Mouse (Mus musculus) intestine, postnatal 0 days (tissue): ENCODE data around the gene Ndufa7. TPM values are rescaled to one million over a fixed set of nuclear protein-coding genes. Genes with fewer than 3 reads are reported as not detected.
"Not testable (repeated sequence)": the region's sequence is repeated elsewhere in the genome, so short reads cannot be mapped to it uniquely, and the experiment has no call there.

ENCODE experiments used
- ATAC-seq: fragments of 200-750 bp; cut with Nextera tagmentation; 2 replicates; pipeline ENCODE4 v1.8.0; 2017; ENCODE audit warnings: mild to moderate bottlenecking, moderate TSS enrichment, moderate library complexity
- H3K27ac ChIP-seq: fragments of 300-500 bp; sonication (generic); 2 replicates; pipeline ENCODE4 v1.5.1; 2014; ENCODE audit warnings: mild to moderate bottlenecking, low read depth, low read length, moderate library complexity
- H3K27me3 ChIP-seq: fragments of 300-500 bp; sonication (generic); replicated peaks from 2 replicates; pipeline ENCODE4 v1.6.1; 2014; ENCODE audit warnings: low read length, mixed read lengths; ENCODE audit not compliant: control insufficient read depth, insufficient read depth
- H3K36me3 ChIP-seq: fragments of 300-500 bp; sonication (generic); 2 replicates; pipeline ENCODE4 v1.6.1; 2014; ENCODE audit warnings: mild to moderate bottlenecking, moderate library complexity; ENCODE audit not compliant: control insufficient read depth, insufficient read depth
- H3K4me1 ChIP-seq: fragments of 300-500 bp; sonication (generic); replicated peaks from 2 replicates; pipeline ENCODE4 v1.6.1; 2014; ENCODE audit warnings: antibody characterized with exemption, low read length, mixed read lengths; ENCODE audit not compliant: control insufficient read depth, insufficient read depth
- H3K4me2 ChIP-seq: fragments of 300-500 bp; sonication (generic); replicated peaks from 2 replicates; pipeline ENCODE4 v1.6.1; 2014; ENCODE audit warnings: low read depth, mild to moderate bottlenecking, moderate library complexity
- H3K4me3 ChIP-seq: fragments of 300-500 bp; sonication (generic); 2 replicates; pipeline ENCODE4 v1.5.1; 2014; ENCODE audit warnings: low read depth, low read length
- H3K9ac ChIP-seq: fragments of 300-500 bp; sonication (generic); 2 replicates; pipeline ENCODE4 v1.6.1; 2014; ENCODE audit warnings: mild to moderate bottlenecking, low read depth, low read length
- H3K9me3 ChIP-seq: fragments of 300-500 bp; sonication (generic); 2 replicates; pipeline ENCODE4 v1.6.1; 2016; ENCODE audit warnings: mixed run types; ENCODE audit not compliant: control insufficient read depth
- CTCF ChIP-seq: sonication (generic); IDR thresholded peaks from 2 replicates; pipeline ENCODE4 v1.5.1; 2016; ENCODE audit warnings: low read depth, mild to moderate bottlenecking, control low read depth, antibody characterized with exemption, moderate library complexity
- WGBS: fragments of 180-500 bp; shearing (Covaris S2); extraction: QIAGEN DNeasy Blood & Tissue Kit; methylation state at CpG from one replicate; pipeline ENCODE4 v1.1.7; 2014; 5-methylcytosine and 5-hydroxymethylcytosine counted together
- polyA plus RNA-seq: library from polyadenylated mRNA; unstranded; fragments of >200 nt; fragmentation: Nextera tagmentation; extraction: Ambion mirVana; gene quantifications from 2 replicates; pipeline ENCODE4 v1.2.1, GENCODE M21; 2015

Gene Ndufa7
- polyA plus RNA-seq, 1 experiment from 2014 or later, result 513 TPM

DNA sequence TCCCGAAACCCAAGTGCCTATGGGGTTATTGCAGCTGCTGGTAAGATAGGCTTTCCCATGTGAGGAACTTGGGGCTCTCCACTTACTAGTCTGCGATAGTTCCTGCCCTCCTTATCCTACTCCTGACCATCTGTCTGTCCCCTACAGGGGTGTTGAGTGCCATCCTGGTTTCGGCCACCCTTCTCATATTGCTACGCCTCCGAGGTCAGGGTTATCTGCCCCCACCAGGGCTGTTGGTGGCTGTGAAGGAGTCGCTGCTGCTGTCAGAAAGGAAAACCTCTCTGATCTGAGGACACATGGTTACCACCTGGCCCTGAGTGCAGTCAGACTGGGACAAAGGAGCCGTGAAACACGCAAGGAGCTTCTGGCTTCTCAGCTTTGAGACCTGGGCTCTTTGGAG lies 23.8 kb downstream of the Ndufa7 start:
- no peaks in the 10 kb centered on the region for H3K9me3 ChIP-seq
- H3K27me3 ChIP-seq, result no peaks in the 10 kb centered on the region
- no peak overlapping the region for H3K9ac ChIP-seq
- ATAC-seq, result no peak
- TF ChIP-seq CTCF, result no peak
- no peak overlapping the region for H3K4me2 ChIP-seq
- H3K4me1 ChIP-seq, result no peaks in the 10 kb centered on the region; the same call in 1 of the 2 replicates
- no peak overlapping the region for H3K4me3 ChIP-seq
- H3K27ac ChIP-seq, result no peak overlapping the region
- peaks cover 15% of the 10 kb centered on the region; the same call in 1 of the 2 replicates for H3K36me3 ChIP-seq
- WGBS, result 90% methylated on average over 8 of the region's 8 CpGs

DNA sequence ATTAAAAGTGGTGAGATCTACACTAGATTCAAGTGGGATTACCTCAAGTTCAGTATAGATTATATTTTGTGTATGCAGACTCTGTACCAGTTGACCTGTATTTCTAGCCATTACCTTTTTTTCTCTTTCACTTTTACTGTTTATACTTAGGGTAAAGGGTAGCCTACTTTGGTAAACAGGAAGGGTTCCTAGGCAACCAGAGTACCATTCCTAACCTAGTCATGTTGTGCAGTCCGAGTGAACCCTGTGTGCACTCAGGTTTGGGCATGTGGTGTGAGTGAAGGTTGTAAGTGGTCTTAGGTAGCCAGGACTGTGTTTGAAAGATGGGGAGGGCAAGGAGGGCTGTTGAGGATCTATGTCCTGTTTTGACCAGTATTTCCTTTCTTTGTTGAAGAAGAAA lies 27.0 kb downstream of the Ndufa7 start:
- no peaks in the 10 kb centered on the region for H3K9me3 ChIP-seq
- no peaks in the 10 kb centered on the region for H3K4me1 ChIP-seq
- no peak overlapping the region for H3K27ac ChIP-seq
- H3K4me3 ChIP-seq, result no peak overlapping the region
- H3K4me2 ChIP-seq, result no peak overlapping the region
- no peak overlapping the region for H3K9ac ChIP-seq
- 36% methylated on average over 1 of the region's 1 CpGs for WGBS
- ATAC-seq, result no peak
- no peaks in the 10 kb centered on the region for H3K27me3 ChIP-seq
- peaks cover 15% of the 10 kb centered on the region; the same call in 1 of the 2 replicates for H3K36me3 ChIP-seq
- no peak for TF ChIP-seq CTCF

- no peak for ATAC-seq
- H3K4me2 ChIP-seq, result no peak overlapping the region
- no peaks in the 10 kb centered on the region for H3K4me1 ChIP-seq
- WGBS, result 84% methylated on average over 4 of the region's 4 CpGs
- H3K4me3 ChIP-seq, result no peak overlapping the region
- H3K9me3 ChIP-seq, result no peaks in the 10 kb centered on the region
- no peak overlapping the region for H3K9ac ChIP-seq
- no peak for TF ChIP-seq CTCF
- no peak overlapping the region for H3K27ac ChIP-seq
- no peaks in the 10 kb centered on the region for H3K36me3 ChIP-seq
- H3K27me3 ChIP-seq, result no peaks in the 10 kb centered on the region
Measured at GRCm38 (mm10) chr17:33857816-33858215, 33.4 kb downstream of the Ndufa7 start.

GRCm38 (mm10) chr17:33865330-33866030 lies 41.1 kb downstream of the Ndufa7 start:
- Histone ChIP-seq H3K4me2 (0 out of 2 replicates have a peak overlapping the region, but pooled peaks have one; percentile 38), H3K36me3 (no peaks in the 10 kb centered on the region), H3K27ac (no peak overlapping the region), H3K4me3 (no peak overlapping the region), H3K27me3 (no peaks in the 10 kb centered on the region), H3K9me3 (no peaks in the 10 kb centered on the region), H3K4me1 (no peaks in the 10 kb centered on the region), H3K9ac (no peak overlapping the region)
- WGBS, result 26% methylated on average over 9 of the region's 9 CpGs
- peak; percentile 75 for TF ChIP-seq CTCF
- no peak for ATAC-seq

GRCm38 (mm10) chr17:33873537-33873936 lies 49.2 kb downstream of the Ndufa7 start, which contains the start of gene Gm7029:
TSS of gene Gm7029 (plus strand) at chr17:33873837.
- not testable (repeated sequence) for H3K9ac ChIP-seq, H3K4me1 ChIP-seq, H3K27me3 ChIP-seq, H3K4me3 ChIP-seq, H3K9me3 ChIP-seq, ATAC-seq, H3K27ac ChIP-seq, H3K4me2 ChIP-seq
- 88% methylated on average over 4 of the region's 12 CpGs for WGBS
- 0 out of 2 replicates have a peak, but pooled peaks cover 10% of the 10 kb centered on the region for H3K36me3 ChIP-seq

GRCm38 (mm10) chr17:33874411-33874810 lies 50.0 kb downstream of the Ndufa7 start:
- Histone ChIP-seq H3K9me3 (no peaks in the 10 kb centered on the region), H3K4me1 (no peaks in the 10 kb centered on the region), H3K9ac (no peak overlapping the region), H3K27ac (no peak overlapping the region), H3K4me2 (no peak overlapping the region), H3K27me3 (no peaks in the 10 kb centered on the region), H3K4me3 (no peak overlapping the region), H3K36me3 (peaks cover 11% of the 10 kb centered on the region; the same call in 1 of the 2 replicates)
- 83% methylated on average over 11 of the region's 11 CpGs for WGBS
- no peak for ATAC-seq
- no peak for TF ChIP-seq CTCF
